Mouse (Mus musculus) liver, embryonic 13.5 days (tissue): ENCODE data around the gene Erlin1. TPM values are rescaled to one million over a fixed set of nuclear protein-coding genes. Genes with fewer than 3 reads are reported as not detected.
A peak's percentile ranks its signal among the peaks of the same experiment; 100 is the strongest.

Experiments used
- ATAC-seq: fragments of 200-750 bp; cut with Nextera tagmentation; 2 replicates; pipeline ENCODE4 v1.8.0; 2017; ENCODE audit warnings: low read depth, mild to moderate bottlenecking, moderate number of reproducible peaks, moderate library complexity
- DNase-seq: peaks from one replicate; pipeline ENCODE4 v3.0.0; 2022
- H3K27ac ChIP-seq: fragments of 300-500 bp; sonication (generic); 2 replicates; pipeline ENCODE4 v1.5.1; 2015; ENCODE audit warnings: moderate library complexity, mild to moderate bottlenecking, inconsistent platforms
- H3K27me3 ChIP-seq: fragments of 300-500 bp; sonication (generic); 2 replicates; pipeline ENCODE4 v1.6.1; 2015; ENCODE audit warnings: mild to moderate bottlenecking, inconsistent platforms
- H3K36me3 ChIP-seq: fragments of 300-500 bp; sonication (generic); 2 replicates; pipeline ENCODE4 v1.6.1; 2015; ENCODE audit warnings: mild to moderate bottlenecking, inconsistent platforms
- H3K4me1 ChIP-seq: fragments of 300-500 bp; sonication (generic); replicated peaks from 2 replicates; pipeline ENCODE4 v1.6.1; 2015; ENCODE audit warnings: inconsistent platforms
- H3K4me2 ChIP-seq: fragments of 300-500 bp; sonication (generic); 2 replicates; pipeline ENCODE4 v1.6.1; 2015; ENCODE audit warnings: inconsistent platforms, mild to moderate bottlenecking, moderate library complexity
- H3K4me3 ChIP-seq: fragments of 300-500 bp; sonication (generic); replicated peaks from 2 replicates; pipeline ENCODE4 v1.5.1; 2015; ENCODE audit warnings: mild to moderate bottlenecking, inconsistent platforms
- H3K9ac ChIP-seq: fragments of 300-500 bp; sonication (generic); 2 replicates; pipeline ENCODE4 v1.6.1; 2015; ENCODE audit warnings: mild to moderate bottlenecking, inconsistent platforms
- H3K9me3 ChIP-seq: fragments of 300-500 bp; sonication (generic); replicated peaks from 2 replicates; pipeline ENCODE4 v1.6.1; 2016; ENCODE audit warnings: inconsistent platforms
- WGBS: fragments of 180-500 bp; shearing (Covaris S2); methylation state at CpG from one replicate; pipeline ENCODE4 v1.1.7; 2015; ENCODE audit not compliant: insufficient replicate concordance; 5-methylcytosine and 5-hydroxymethylcytosine counted together
- polyA plus RNA-seq: library from polyadenylated mRNA; unstranded; fragments of >200 nt; fragmentation: Nextera tagmentation; extraction: Ambion mirVana; gene quantifications from 2 replicates; pipeline ENCODE4 v1.2.1, GENCODE M21; 2015

Erlin1 gene
- polyA plus RNA-seq, 1 experiment from 2014 or later: 14.7 TPM

DNA sequence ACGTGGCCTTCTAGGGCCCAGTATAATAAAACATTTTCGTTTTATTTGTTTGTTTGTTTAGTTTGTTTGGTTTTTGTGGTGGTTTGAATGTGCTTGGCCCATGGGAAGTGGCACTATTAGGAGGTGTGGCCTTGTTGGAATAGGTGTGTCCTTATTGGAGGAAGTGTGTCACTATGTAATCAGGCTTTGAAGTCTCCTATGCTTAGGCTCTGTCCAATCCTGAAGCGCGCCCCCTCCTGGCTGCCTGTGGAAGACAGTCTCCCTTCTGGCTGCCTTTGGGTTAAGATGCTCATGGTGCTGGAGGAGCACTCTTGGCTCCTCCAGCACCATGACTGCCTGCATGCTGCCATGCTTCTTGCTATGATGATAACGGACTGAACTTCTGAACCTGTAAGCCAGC is 46.5 kb downstream of the Erlin1 start:
- H3K36me3 ChIP-seq: no peaks in the 10 kb centered on the region
- no peaks in the 10 kb centered on the region for H3K4me1 ChIP-seq
- H3K27me3 ChIP-seq: no peaks in the 10 kb centered on the region
- H3K9ac ChIP-seq: no peak overlapping the region
- no peak for ATAC-seq
- no peaks in the 10 kb centered on the region for H3K9me3 ChIP-seq
- H3K4me3 ChIP-seq: no peak overlapping the region
- no peak for DNase-seq
- WGBS: 59% methylated on average over 5 of the region's 5 CpGs
- no peak overlapping the region for H3K27ac ChIP-seq
- no peak overlapping the region for H3K4me2 ChIP-seq

DNA sequence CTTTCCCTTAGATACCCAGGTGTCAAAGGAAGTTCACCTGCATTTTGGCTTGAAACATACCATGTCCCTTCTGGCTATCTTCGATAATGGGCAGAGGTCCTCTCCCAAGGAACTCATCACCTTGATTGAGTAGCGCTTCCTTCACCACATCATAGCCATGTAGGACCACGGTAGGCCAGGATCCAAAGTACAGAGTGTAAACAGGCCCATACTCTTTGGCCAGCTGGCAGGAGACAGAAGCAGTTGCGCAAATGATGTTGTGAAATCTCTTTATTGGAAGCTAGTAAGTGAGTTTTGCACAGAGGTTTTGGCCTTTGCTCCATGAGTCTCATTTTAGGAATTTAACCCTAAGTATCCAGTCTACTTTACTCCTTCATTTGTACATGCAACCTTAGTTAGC is 48.1 kb downstream of the Erlin1 start:
- ATAC-seq: peak; percentile 64
- Histone ChIP-seq H3K9me3 (no peaks in the 10 kb centered on the region), H3K4me3 (no peak overlapping the region), H3K27me3 (no peaks in the 10 kb centered on the region), H3K27ac (peak overlapping the region; percentile 53; the same call in 1 of the 2 replicates), H3K4me1 (no peaks in the 10 kb centered on the region), H3K4me2 (no peak overlapping the region), H3K9ac (no peak overlapping the region), H3K36me3 (no peaks in the 10 kb centered on the region)
- 59% methylated on average over 4 of the region's 4 CpGs for WGBS
- DNase-seq: no peak

DNA sequence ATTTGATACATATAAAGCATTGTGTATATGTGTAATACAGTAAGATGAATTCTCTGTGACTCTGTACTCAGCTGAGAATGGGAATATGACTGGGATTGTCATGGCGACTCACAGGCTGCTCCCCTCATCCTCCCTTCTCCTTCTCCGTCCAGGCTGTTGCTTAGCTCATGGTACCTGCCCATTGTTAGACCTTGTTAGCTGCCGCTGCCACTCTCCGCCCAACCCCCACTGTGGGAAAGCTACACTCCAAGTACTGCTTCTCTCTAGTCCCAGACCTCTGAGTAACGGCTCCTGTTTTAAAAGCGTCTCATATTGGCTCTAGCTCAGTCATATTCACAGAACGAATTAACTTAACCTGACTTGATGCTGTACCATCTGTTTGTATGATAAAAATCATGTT is 49.8 kb downstream of the Erlin1 start:
- 47% methylated on average over 7 of the region's 7 CpGs for WGBS
- H3K4me1 ChIP-seq: no peaks in the 10 kb centered on the region
- ATAC-seq: no peak
- no peaks in the 10 kb centered on the region for H3K36me3 ChIP-seq
- H3K4me3 ChIP-seq: no peak overlapping the region
- H3K27ac ChIP-seq: no peak overlapping the region
- H3K4me2 ChIP-seq: no peak overlapping the region
- no peak overlapping the region for H3K9ac ChIP-seq
- no peaks in the 10 kb centered on the region for H3K9me3 ChIP-seq
- DNase-seq: no peak
- H3K27me3 ChIP-seq: no peaks in the 10 kb centered on the region

DNA sequence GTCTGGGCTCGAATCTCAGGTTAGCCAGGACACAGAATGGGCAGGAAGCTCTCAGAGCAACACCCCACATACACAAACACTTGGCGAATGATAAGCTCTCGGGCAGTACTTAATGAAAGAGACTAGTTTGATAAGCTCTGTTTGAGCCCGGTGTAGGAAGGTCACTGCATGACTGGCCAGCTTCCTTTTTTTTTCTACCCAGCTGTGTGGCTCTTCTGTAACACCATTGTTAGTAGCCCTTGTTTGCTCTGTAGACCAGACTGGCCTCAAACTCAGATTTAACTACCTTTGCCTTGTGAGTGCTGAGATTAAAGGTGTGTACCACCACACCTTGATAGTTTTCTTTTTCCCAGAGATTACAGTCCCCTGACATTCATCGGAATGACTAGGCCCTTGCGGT is 55.7 kb downstream of the Erlin1 start:
- 41% methylated on average over 6 of the region's 6 CpGs for WGBS
- Histone ChIP-seq H3K9me3 (no peaks in the 10 kb centered on the region), H3K27ac (no peak overlapping the region), H3K9ac (no peak overlapping the region), H3K36me3 (no peaks in the 10 kb centered on the region), H3K4me2 (no peak overlapping the region), H3K4me1 (no peaks in the 10 kb centered on the region), H3K27me3 (no peaks in the 10 kb centered on the region), H3K4me3 (no peak overlapping the region)
- DNase-seq (no peak), ATAC-seq (no peak)

DNA sequence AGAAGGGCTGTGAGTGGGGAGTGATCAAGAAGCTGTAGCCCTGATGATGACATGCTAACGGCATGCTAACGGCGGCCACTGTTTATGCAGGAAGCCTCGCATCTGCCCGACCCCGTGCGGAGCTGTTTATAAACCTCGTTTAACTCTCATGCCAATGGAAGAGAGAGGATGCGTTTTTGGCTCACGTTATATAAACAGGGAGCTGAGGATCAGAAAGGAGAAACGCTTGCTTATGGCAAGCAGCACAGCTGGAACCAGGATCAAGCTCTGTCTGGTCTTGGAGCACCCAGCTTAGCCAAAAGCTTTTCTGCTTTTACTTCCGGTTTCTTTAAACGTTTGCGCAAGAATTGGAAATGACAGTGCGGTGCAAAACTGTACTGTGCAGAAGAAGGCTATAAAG is 60.8 kb downstream of the Erlin1 start:
- Histone ChIP-seq H3K27me3 (no peaks in the 10 kb centered on the region), H3K36me3 (no peaks in the 10 kb centered on the region), H3K4me2 (no peak overlapping the region), H3K9me3 (no peaks in the 10 kb centered on the region), H3K9ac (no peak overlapping the region), H3K4me1 (no peaks in the 10 kb centered on the region), H3K27ac (no peak overlapping the region), H3K4me3 (no peak overlapping the region)
- no peak for DNase-seq
- ATAC-seq: no peak
- WGBS: 53% methylated on average over 15 of the region's 15 CpGs

DNA sequence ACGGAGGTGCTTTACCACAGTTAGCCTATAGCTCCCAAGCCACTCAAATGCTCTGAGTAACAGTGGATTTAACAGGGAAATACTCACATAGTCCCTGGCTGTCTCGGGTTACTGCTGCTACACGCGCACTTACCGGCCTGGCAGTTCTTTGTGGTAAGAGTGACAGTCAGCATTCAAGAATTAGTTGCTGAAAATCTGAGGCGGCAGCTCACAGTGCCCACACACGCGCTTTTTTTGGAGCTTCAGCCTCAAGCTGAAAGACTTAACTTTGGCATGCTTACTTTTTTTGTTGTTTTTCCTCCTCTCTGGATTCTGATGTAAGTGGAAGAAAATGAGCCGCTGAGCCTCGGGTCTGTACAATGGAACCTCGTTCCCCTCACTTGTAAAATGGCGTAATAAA is 62.4 kb downstream of the Erlin1 start:
- no peaks in the 10 kb centered on the region for H3K4me1 ChIP-seq
- H3K4me3 ChIP-seq: no peak overlapping the region
- no peaks in the 10 kb centered on the region for H3K27me3 ChIP-seq
- ATAC-seq: no peak
- H3K36me3 ChIP-seq: no peaks in the 10 kb centered on the region
- no peaks in the 10 kb centered on the region for H3K9me3 ChIP-seq
- H3K27ac ChIP-seq: no peak overlapping the region
- no peak overlapping the region for H3K4me2 ChIP-seq
- 70% methylated on average over 12 of the region's 12 CpGs for WGBS
- H3K9ac ChIP-seq: no peak overlapping the region
- DNase-seq: no peak

DNA sequence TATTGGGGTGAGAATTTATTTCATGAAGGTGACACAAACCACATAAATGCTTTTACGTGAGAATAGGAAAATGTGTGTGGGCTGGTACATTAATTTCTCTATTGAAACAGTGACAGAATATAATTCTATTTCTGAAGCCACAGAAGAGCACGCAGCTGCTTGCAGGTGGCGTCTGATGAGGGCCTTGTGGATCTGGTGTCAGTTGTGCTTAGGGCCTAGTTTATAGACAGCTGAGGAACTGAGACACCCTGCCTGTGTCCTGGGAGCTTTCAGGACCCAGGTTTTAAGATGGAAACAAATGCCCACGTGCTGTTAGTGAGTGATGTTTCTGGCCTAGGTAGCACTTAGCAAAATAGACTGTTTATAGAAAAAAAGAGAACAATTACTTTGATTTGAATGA is 64.6 kb downstream of the Erlin1 start:
- Histone ChIP-seq H3K27ac (no peak overlapping the region), H3K27me3 (peaks cover 7% of the 10 kb centered on the region), H3K4me3 (no peak overlapping the region), H3K9me3 (no peaks in the 10 kb centered on the region), H3K4me2 (no peak overlapping the region), H3K36me3 (no peaks in the 10 kb centered on the region), H3K4me1 (no peaks in the 10 kb centered on the region), H3K9ac (no peak overlapping the region)
- DNase-seq: no peak
- no peak for ATAC-seq
- 52% methylated on average over 4 of the region's 4 CpGs for WGBS

DNA sequence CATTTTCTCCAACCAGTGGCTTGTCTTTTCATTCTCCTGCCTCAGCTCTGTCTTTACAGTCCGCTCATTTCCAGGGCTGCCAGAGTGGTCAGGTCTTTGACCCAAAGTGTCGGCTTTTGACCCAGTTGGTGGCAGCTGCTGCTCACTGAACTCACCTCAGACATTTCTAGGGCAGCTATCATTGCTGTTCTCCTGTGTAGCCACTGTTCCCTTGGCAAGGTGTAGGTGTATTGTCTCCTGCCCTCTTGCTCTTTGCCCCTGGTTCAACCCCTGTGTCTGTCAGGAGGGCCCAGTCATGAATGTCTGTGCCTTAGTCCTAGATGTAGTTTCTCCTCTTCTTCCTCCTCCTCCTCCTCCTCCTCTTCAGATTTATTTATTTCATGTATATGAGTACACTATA is 65.3 kb downstream of the Erlin1 start:
- Histone ChIP-seq H3K4me3 (no peak overlapping the region), H3K9ac (no peak overlapping the region), H3K27me3 (peaks cover 7% of the 10 kb centered on the region), H3K36me3 (no peaks in the 10 kb centered on the region), H3K4me1 (no peaks in the 10 kb centered on the region), H3K4me2 (no peak overlapping the region), H3K27ac (no peak overlapping the region), H3K9me3 (no peaks in the 10 kb centered on the region)
- ATAC-seq (no peak), DNase-seq (no peak)
- WGBS: 66% methylated on average over 2 of the region's 2 CpGs

DNA sequence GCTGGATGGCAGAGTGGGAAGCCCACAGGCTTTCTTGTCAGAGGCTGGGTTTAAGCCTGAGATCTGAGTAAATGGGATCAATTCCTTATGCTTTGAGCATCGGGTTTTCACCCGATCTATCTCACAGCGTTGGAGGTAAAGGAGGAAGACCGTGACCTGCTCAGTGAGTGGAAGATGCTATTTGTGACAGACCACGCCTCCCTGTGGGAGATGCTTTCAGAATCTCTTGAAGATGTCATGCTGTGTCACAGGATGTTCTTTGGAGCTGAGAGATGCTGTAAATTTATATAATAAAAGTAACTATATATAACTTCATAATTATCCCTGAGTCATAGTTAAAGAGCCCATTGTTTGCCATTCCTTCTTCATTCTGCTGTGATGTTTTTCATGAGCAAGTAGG is 68.9 kb downstream of the Erlin1 start:
- DNase-seq (no peak), ATAC-seq (no peak)
- 53% methylated on average over 5 of the region's 5 CpGs for WGBS
- no peak overlapping the region for H3K4me2 ChIP-seq
- no peaks in the 10 kb centered on the region for H3K9me3 ChIP-seq
- H3K9ac ChIP-seq: no peak overlapping the region
- no peak overlapping the region for H3K27ac ChIP-seq
- H3K4me1 ChIP-seq: peaks cover 6% of the 10 kb centered on the region; the same call in 1 of the 2 replicates
- no peaks in the 10 kb centered on the region for H3K36me3 ChIP-seq
- H3K4me3 ChIP-seq: no peak overlapping the region
- peaks cover 7% of the 10 kb centered on the region for H3K27me3 ChIP-seq

DNA sequence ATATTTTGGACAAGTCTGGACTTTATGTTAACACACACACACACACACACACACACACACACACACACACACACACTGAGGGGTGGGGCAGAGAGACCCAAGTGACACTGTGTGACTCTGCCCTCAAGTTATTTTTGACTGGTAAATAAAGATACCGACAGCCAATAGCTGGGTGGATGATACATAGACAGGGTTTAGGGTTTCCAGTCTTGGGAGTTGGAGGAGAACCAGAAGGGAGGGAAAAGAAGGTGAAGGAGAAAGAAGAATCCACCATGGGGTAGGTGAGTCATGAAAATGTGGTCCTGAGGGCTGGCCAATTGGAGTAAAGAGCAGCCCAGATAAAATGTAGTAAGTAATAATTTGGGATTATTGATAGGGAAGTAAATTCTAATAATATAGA is 69.5 kb downstream of the Erlin1 start:
- Histone ChIP-seq H3K4me1 (peaks cover 8% of the 10 kb centered on the region; the same call in 1 of the 2 replicates), H3K4me3 (no peak overlapping the region), H3K27ac (peak overlapping the region; percentile 66), H3K36me3 (no peaks in the 10 kb centered on the region), H3K9me3 (no peaks in the 10 kb centered on the region), H3K9ac (no peak overlapping the region), H3K27me3 (peaks cover 7% of the 10 kb centered on the region), H3K4me2 (no peak overlapping the region)
- 41% methylated on average over 1 of the region's 1 CpGs for WGBS
- no peak for DNase-seq
- ATAC-seq: no peak

DNA sequence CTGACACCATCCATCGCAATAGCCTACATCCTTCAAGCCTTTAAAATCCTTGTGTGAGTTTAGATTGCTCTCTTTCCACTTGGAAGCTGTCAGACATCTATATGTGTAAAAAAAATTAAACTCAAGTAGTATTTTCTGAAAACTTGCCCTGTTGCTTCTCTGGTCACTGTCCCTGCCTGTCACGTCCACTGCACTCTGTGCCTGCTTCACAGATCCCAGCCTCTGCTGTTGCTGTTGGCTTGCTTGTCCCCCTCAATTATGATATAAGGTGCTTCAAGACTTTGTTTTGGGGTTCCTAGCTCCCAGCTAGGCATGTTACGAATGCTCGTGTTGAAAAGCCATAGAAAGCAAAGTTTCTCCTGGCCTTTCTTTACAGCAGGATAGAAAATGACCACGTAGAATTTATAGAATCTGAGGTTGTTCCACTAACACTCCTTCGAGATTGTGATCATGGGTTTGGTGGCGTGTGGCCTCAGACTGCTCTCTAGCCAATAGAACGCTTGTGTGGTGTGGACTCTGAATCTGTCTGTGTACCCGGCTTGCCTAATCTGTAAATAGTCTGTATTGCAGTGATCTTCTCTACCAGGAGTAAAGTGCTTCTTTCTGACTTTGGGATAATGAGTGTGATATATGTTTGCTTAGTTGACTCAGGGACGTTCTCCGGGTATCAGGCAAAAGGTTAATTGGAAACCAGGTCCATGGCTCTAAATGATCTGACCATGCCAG is 70.6 kb downstream of the Erlin1 start:
- H3K36me3 ChIP-seq: no peaks in the 10 kb centered on the region
- no peak overlapping the region for H3K4me3 ChIP-seq
- WGBS: 57% methylated on average over 11 of the region's 11 CpGs
- no peaks in the 10 kb centered on the region for H3K9me3 ChIP-seq
- ATAC-seq (peak; percentile 68), DNase-seq (no peak)
- H3K9ac ChIP-seq: no peak overlapping the region
- peak overlapping the region; percentile 71 for H3K27ac ChIP-seq
- H3K27me3 ChIP-seq: peaks cover 7% of the 10 kb centered on the region
- peaks cover 8% of the 10 kb centered on the region; the same call in 1 of the 2 replicates for H3K4me1 ChIP-seq
- H3K4me2 ChIP-seq: no peak overlapping the region

DNA sequence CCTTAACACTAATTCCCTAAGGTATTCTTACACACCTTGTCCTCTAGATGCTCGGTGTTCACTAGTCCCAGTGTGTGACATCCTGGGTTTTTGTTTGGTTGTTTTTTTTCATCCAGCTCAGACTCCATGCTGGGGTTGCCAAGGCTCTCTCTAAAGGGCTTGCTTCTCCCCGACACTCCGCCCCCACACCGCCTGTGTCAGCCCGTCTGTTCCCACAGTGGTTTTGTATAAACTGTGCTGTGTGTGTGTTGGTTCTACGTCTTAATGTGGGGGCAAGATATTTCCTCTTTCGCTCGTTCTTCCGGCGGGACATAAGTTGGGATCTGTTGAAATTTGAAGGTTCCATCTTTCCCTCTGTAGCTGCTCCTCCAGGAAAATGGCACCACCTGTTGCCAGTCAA is 71.5 kb downstream of the Erlin1 start:
- WGBS: 67% methylated on average over 10 of the region's 10 CpGs
- peak overlapping the region; percentile 71; the same call in 1 of the 2 replicates for H3K27ac ChIP-seq
- DNase-seq: no peak

More for the DNA sequence above, 71.5 kb downstream of the Erlin1 start:
- no peak overlapping the region for H3K4me3 ChIP-seq
- no peak overlapping the region for H3K4me2 ChIP-seq
- no peaks in the 10 kb centered on the region for H3K9me3 ChIP-seq
- H3K36me3 ChIP-seq: no peaks in the 10 kb centered on the region
- H3K4me1 ChIP-seq: peaks cover 8% of the 10 kb centered on the region; the same call in 1 of the 2 replicates
- no peak overlapping the region for H3K9ac ChIP-seq
- ATAC-seq: no peak
- peaks cover 7% of the 10 kb centered on the region for H3K27me3 ChIP-seq
